ENCODE assay signal across 12 mouse cellular contexts in the genomic region with DNA sequence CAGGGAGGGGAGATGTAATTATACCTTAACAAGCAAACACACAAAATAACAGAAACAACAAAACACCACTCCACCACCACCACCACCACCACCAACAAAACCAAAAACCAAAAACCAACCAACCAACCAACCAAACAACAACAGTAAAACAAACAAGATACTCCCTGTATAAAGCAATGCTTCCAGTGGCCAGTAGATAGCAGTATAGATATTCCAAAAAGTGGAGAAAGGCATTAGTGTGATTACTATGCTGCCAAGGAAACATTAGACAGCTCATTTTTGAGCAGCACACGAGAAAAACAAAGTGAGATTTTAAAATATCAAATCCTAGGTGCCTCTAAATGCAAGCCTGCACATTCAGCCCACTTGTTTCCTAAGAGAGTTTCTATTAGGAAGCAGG. TPM values are rescaled to one million over a fixed set of nuclear protein-coding genes. Genes with fewer than 3 reads are reported as not detected.
DNase-seq lines count a peak whose midpoint lies in the region; ATAC-seq and TF ChIP-seq lines count a peak whose summit lies in the region.
"Had no signal": no experiment of that assay in that cellular context is flagged by ENCODE, and none has a peak within 500 bp of the region (broad histone marks: within the 10 kb centered on the region; RNA-seq: fewer than 3 reads in every experiment).

No protein-coding gene starts in this region.

- DNase-seq in hindbrain, embryonic 10.5 days (ENCODE audit: low spot score): no peak
- no peak for DNase-seq in lung, postnatal 0 days (ENCODE audit: low spot score)
- no peak for DNase-seq in lung, postnatal 4 days
- DNase-seq in NIH3T3 (ENCODE audit: low read depth): peak; percentile 22
- peak; percentile 17 for DNase-seq in retina, embryonic 14.5 days (ENCODE audit: low spot score)
- no peak for DNase-seq in heart, postnatal 25 days (ENCODE audit: low spot score)
- DNase-seq: spleen, adult 18-20 months; thymus, adult 18-20 months had no signal

- peak; percentile 45 for TF ChIP-seq CTCF in lung, postnatal 0 days (IDR thresholded peaks at IDR 0.05)

- H3K9ac ChIP-seq in hindbrain, embryonic 15.5 days: no peak overlapping the region
- no peak overlapping the region for H3K9ac ChIP-seq in lung, postnatal 0 days (replicated peaks; ENCODE audit: low read depth)

- H3K36me3 ChIP-seq in hindbrain, embryonic 15.5 days: no peaks in the 10 kb centered on the region
- H3K36me3 ChIP-seq in hindbrain, embryonic 10.5 days: no peaks in the 10 kb centered on the region
- H3K36me3 ChIP-seq in lung, postnatal 0 days (ENCODE audit: insufficient read depth, low read length): no peaks in the 10 kb centered on the region

- H3K4me3 ChIP-seq in hindbrain, embryonic 15.5 days: no peak overlapping the region
- no peak overlapping the region for H3K4me3 ChIP-seq in hindbrain, embryonic 10.5 days
- no peak overlapping the region for H3K4me3 ChIP-seq in lung, postnatal 0 days (ENCODE audit: low read depth, low read length)
- H3K4me3 ChIP-seq: megakaryocyte, embryonic 14.5 days had no signal

- intact Hi-C loops in heart, postnatal 25 days (cut with DNase I): no loop called here

- 7% methylated on average over 1 of the region's 1 CpGs for WGBS in hindbrain, embryonic 15.5 days
- 20% methylated on average over 1 of the region's 1 CpGs for WGBS in hindbrain, embryonic 10.5 days
- WGBS in lung, postnatal 0 days: 7% methylated on average over 1 of the region's 1 CpGs

- no peaks in the 10 kb centered on the region for H3K9me3 ChIP-seq in hindbrain, embryonic 15.5 days
- H3K9me3 ChIP-seq in hindbrain, embryonic 10.5 days: no peaks in the 10 kb centered on the region
- H3K9me3 ChIP-seq in lung, postnatal 0 days (ENCODE audit: low read length): no peaks in the 10 kb centered on the region
- H3K9me3 ChIP-seq: megakaryocyte, embryonic 14.5 days had no signal

- H3K4me2 ChIP-seq in hindbrain, embryonic 15.5 days: no peak overlapping the region
- H3K4me2 ChIP-seq in lung, postnatal 0 days (replicated peaks; ENCODE audit: low read depth, low read length): no peak overlapping the region

- H3K4me1 ChIP-seq in hindbrain, embryonic 15.5 days (replicated peaks): no peaks in the 10 kb centered on the region
- no peaks in the 10 kb centered on the region for H3K4me1 ChIP-seq in hindbrain, embryonic 10.5 days (replicated peaks)
- H3K4me1 ChIP-seq in lung, postnatal 0 days (ENCODE audit: insufficient read depth, low read depth, low read length): no peaks in the 10 kb centered on the region
- H3K4me1 ChIP-seq: megakaryocyte, embryonic 14.5 days had no signal

- H3K27me3 ChIP-seq in hindbrain, embryonic 15.5 days: no peaks in the 10 kb centered on the region
- no peaks in the 10 kb centered on the region for H3K27me3 ChIP-seq in hindbrain, embryonic 10.5 days (ENCODE audit: insufficient read depth, poor library complexity, severe bottlenecking)
- H3K27me3 ChIP-seq in lung, postnatal 0 days (replicated peaks; ENCODE audit: insufficient read depth, low read length): no peaks in the 10 kb centered on the region
- H3K27me3 ChIP-seq: megakaryocyte, embryonic 14.5 days had no signal

- ATAC-seq in hindbrain, embryonic 15.5 days (ENCODE audit: low FRiP score, low read depth): 0 out of 2 replicates have a peak, but pooled peaks have one; percentile 51
- ATAC-seq in lung, postnatal 0 days: no peak
- ATAC-seq: inflammation-experienced regulatory T-cells, adult 6 months had no signal

- H3K27ac ChIP-seq in hindbrain, embryonic 15.5 days (replicated peaks): no peak overlapping the region
- H3K27ac ChIP-seq in hindbrain, embryonic 10.5 days: no peak overlapping the region
- no peak overlapping the region for H3K27ac ChIP-seq in lung, postnatal 0 days (ENCODE audit: low read length)

- no peak for TF ChIP-seq EP300 in lung, postnatal 0 days (IDR thresholded peaks at IDR 0.05)

RNA-seq across cellular contexts. Expression of gene Nxph2, which starts 6.2 kb away (rescaled TPM):
- 4.0 and 4.4 TPM in 2 replicates for polyA plus RNA-seq in hindbrain, embryonic 15.5 days (2015; fragmentation: Nextera tagmentation; extraction: Ambion mirVana)
- 0.12 and 0.41 TPM in 2 replicates for polyA plus RNA-seq in hindbrain, embryonic 10.5 days (2016; fragmentation: Nextera tagmentation; extraction: Ambion mirVana)
- not detected in 2 replicates for polyA plus RNA-seq in lung, postnatal 0 days (2015; fragmentation: Nextera tagmentation; extraction: Ambion mirVana)
- total RNA-seq in heart, postnatal 25 days (2021): not detected
- total RNA-seq: heart, adult 8-10 months had no signal
- polyA plus RNA-seq: inflammation-experienced regulatory T-cells, adult 6 months had no signal

Comparison
In these comparisons a context has a peak if more than half of its experiments do, and no peak if none do; other contexts are left out.
1. DNase-seq: peak in NIH3T3 (single experiment) and retina, embryonic 14.5 days (single experiment); none in hindbrain, embryonic 10.5 days (single experiment), lung, postnatal 0 days (single experiment), lung, postnatal 4 days (0 of 2) and heart, postnatal 25 days (single experiment).